Mouse (Mus musculus) CD4-positive helper T cell, adult 2 months (primary cell): ENCODE results near the gene Coro1a.
"Not testable (repeated sequence)": the region's sequence is repeated elsewhere in the genome, so short reads cannot be mapped to it uniquely, and the experiment has no call there.

Source experiments
- DNase-seq: peaks from one replicate; pipeline ENCODE4 v3.0.0-alpha.2; 2012; ENCODE audit warnings: low read depth, missing footprints, low spot score

The Coro1a gene

DNA sequence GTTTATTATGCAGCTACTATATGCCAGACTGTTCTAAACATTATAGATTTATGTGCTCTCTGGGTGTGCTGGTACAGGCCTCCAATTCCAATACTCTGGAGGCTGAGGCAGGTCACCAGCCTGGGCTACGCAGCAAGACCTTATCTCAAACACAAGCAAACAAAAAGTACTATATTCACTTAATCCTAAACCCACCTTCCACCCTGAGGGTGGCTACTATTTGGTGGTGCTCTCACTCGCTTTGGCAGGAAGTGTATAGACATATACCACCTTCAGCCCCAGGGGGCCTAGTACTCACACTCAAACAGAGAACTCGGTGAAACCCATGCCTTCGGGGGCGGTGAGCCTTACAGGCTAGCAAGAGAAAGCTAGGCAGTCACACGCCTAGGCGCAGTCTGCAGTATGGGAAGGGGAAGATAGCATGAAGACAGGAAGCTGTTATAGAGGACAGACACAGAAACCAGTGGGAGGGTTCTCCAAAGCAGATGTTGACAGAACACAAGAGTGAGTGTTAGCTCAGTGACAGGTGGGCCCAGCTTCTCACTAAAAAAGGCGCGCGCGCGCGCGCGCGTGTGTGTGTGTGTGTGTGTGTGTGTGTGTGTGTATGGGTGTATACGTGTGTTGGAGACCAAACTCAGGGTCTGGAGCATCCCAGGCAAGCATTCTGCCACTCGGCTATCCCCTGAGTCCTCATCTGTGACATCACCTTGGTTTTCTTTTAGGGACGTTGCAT, at the start of gene Coro1a:
Gene Coro1a (minus strand): TSS at position 346 of the 733 bp plus-strand sequence.
- DNase-seq = peak; percentile 78

DNA sequence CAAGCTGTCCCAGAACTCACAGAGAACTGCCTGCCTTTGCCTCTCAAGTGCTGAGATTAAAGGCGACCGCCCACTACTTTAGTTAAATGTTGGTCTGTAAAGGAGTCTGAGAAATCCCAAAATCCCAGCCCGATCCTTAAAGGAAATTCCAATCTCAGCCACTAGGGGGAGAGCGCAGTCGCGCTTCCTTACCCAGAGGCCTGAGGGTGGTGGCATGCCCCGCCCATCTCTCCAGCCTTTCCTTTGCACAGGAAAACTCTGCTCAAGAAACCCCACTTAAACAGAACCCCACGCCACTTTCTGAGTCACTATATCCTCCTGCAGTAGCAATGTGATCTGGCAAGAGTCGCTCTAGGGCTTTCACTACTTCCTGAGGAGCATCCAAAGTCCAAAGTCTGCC, 47.3 kb upstream of the Coro1a start:
- peak; percentile 72 for DNase-seq

DNA sequence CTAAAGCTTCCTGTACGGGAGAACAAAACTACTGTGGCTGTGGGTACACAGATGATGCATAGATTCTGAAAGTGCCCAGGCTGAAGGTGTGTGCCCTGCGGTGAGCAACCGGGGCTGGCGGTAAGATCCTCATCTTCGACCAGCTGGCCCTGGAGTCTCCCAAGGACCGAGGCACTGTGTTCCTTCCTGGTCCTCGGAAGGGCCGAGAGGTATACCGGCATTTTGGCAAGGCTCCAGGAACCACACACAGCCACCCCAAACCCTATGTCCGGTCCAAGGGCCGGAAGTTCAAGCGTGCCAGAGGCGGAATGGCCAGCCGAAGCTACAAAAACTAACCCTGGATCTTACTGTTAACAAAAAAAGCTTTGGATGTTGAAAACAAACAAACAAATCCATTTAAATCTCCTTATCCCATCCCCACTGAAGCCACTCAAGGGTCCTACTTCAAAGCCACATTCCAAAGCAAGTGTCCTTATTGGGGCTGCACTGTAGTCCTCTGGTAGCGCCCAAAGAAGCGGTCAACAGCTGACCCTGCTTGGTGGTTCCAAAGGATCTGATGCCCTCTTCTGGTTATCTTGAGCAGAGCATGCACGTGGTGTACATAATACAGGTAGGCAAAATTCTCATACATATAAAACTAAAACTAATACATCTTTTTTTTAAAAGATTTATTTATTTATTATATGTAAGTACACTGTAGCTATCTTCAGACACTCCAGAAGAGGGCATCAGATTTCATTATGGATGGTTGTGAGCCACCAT, 42.2 kb upstream of the Coro1a start:
- no peak for DNase-seq

DNA sequence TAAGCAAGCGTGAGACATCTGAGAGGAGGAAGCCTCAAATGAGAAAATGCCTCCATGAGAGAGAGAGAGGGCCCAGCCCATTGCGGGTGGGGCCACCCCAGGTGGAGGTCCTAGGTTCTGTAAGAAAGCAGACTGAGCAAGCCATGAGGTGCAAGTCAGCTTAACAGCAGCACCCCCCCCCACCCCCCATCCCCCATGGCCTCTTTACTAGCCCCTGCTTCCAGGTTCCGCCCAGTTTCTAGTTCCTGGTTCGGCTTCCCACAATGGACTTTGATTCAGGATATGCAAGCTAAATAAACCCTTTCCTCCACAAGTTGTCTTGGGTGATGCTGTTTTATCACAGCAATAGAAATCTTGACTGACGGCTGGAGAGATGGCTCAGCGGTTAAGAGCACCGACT, 41.2 kb upstream of the Coro1a start:
- DNase-seq = no peak

DNA sequence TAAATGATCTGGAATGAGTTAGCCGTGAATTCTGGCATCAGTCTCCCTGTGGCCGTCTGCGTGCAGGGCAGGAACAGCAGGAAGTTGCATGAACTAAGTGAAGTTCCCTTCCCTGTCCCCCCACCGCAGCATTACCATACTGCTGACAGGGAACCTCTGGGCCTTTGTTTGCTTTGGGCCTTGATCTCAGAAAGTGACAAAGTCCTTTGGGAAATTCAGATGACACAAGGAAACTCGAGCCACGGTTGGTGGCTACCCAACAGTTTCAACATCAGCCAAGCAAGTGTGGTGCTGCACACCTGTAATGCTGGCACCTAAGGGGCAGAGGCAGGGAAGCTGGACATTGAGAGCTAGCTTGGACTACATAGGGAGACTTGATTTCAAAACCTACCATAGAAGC, 39.2 kb upstream of the Coro1a start:
- DNase-seq = no peak

DNA sequence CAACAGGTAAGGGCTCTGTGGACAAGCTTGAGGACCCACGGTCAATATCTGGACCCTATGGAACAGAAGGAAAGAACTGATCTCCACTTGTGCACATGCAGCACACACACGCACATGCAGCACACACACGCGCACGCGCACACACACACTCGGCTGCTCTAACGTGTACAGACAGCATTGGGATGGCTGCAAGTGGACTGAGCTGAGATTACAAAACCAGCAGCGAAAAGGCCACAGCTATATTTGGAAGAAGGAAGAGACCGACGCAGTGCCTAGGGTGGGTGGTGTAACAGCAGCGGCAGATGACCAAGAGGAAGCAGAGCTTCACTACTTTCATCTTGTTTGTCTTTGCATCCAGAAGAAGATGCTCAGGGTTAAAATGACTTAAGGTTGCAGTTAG, 38.5 kb upstream of the Coro1a start:
- no peak for DNase-seq

DNA sequence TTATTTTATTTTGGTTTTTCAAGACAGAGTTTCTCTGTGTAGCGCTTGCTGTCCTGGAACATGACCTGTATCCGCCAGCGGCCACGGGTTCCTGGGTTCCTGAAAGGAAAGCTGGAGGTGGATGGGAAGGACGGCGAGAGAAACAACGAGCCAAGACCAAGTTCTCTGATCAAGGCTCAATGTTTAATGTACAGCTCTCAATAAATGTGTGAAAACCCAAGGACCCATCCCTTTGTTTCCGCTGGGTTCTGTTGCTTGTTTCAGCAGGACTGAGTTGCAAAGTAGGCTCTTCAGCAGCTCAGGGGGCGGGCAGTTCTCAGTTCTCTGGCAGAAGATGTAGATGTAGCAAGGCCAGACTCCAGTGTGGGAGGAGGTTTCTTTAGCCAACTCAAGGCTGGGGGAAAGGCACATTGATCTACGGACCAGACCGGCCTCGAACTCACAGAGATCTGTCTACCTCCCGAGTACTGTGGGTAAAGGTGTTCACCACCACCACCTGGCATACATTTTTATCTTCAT, 34.4 kb upstream of the Coro1a start:
- DNase-seq = no peak

DNA sequence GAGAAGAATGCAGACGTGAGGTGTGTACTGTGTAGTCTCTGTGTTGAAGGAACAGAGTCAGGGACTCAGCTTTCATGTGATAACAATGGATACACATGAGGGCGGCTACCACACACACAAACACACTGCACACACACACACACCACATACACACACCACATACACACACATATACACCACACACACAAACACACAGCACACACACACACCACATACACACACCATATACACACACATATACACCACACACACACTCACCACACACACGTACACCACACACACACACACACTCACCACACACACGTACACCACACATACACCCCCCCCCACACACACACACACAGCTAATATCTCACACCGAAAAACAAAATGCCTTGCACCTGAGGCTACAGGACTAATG, 33.9 kb upstream of the Coro1a start:
- DNase-seq = no peak

DNA sequence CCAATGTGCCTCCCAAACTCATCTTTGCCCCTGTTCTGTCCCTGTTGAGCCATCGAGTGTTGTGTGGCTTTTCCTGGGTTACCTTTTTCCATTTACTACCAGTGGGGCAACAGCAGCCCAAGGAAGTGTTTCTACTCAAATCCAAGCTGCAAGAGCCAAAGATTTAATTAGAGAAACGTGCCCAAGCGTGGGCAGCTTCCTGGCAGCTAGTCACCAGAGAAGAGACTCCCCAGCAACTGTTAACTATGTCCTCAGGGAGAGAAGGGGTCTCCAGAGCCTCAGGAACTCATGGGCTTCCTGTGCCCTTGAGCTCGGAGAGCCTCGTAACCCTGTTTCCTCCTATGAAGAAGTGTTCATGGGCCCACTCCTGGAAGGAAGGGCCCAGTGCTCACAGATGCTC, 33.4 kb upstream of the Coro1a start:
- no peak for DNase-seq

DNA sequence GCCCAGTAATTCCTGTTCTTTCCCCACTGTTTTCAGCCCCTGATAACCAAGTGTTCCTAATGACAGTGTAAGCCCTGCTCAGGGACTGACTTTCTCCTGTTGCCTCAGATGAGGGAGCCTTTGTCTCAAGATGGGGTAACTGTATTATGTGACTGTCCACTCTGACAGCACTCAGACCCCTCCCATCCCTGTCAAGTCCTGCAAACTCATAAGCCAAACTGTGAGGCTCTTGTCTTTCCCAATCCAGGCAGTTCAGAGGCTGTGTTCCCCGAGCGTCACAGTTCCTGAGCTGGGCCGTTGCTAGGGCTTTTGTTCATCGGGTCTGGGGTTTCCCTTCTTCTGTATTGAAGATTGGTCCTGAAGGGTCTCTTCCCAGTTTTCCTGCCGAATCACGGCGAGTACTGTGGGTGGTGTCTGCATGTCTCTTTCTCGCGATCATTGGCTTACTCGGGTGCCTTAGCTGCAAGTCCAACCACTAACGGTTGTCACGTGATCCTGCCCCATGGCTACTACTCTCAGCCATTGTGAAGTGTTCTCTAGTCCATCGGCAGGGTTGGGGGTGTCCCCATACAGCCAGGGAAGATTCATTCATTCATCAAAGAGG, 32.6 kb upstream of the Coro1a start:
- DNase-seq = no peak

DNA sequence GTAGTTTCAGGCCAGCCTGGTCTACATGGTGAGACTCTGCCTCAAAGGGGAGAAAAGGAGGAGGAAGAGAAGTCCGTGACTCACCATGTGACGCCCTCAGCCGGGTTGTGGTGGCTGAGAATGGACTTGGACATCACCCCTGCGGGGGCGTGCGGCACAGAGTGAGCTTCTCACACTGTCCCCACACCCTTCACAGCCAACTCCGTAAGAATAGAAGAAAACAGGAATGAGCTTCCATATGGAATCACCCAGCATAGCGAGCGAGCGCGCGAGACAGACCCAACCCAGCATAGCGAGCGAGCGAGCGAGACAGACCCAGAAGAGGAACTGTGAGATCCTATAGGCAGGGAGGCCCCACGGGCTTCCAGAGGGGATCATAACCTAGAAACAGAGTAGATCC, 32.0 kb upstream of the Coro1a start:
- DNase-seq = no peak

DNA sequence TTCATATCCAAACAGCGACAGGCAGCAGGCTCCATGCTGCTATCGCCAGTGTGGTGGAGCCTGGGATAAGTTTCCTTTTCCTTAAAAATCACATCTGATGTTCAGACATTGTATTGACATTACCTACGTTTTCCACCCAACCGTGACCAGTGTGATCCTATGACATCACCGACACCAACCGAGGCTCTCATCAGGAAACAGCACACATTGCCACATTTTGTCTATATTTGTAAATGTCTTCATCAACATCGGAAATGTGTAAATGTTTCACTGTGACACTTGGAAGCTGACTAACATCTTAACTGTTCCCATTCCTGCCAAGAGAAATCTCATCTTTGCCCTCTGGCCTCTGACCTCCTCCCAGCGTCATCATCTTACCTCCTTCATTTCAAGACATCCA, 28.5 kb upstream of the Coro1a start:
- DNase-seq = no peak

DNA sequence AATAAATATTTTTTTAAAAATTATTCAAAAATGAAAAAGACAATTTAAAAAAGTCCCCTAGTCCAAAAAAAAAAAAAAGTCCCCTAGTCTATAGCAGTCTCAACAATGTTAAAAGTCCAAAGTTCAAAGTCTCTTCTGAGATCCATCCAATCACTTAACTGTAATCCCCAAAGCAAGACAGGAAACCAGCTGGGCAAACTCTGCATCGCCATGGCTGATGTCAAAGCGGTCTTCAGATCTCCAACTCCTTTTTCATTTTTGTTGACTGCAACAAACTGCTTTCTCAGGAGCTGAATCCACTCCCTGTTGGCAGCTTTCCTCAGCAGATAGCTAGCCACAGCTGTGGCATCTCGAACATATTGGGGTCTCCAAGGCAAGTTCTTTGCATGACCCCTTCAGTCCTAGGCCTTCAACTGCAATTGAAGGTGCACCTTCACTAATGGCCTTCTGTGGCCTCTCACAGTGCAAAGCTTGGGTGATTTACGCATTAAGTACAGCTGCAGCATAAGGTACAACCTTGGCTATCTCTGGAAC, 22.7 kb upstream of the Coro1a start:
- not testable (repeated sequence) for DNase-seq

DNA sequence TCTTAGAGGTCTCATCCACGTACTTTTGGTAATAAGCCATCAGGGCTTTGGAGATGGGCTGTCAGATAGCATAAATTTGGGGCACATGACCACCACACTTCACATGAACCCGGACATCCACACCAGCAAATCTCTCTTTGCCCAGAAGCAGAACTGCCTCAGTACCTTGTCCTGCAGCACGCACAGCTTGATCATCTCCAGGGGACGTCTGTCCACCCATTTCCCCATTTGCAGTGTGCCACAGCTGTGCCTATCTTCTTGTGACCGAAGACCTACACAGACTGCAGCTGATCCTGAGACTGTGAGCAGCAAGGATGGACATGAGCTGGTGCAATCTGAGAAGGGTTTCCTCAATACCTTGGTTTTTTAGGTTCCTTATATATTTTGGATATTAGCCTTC, 18.1 kb upstream of the Coro1a start:
- DNase-seq = no peak

DNA sequence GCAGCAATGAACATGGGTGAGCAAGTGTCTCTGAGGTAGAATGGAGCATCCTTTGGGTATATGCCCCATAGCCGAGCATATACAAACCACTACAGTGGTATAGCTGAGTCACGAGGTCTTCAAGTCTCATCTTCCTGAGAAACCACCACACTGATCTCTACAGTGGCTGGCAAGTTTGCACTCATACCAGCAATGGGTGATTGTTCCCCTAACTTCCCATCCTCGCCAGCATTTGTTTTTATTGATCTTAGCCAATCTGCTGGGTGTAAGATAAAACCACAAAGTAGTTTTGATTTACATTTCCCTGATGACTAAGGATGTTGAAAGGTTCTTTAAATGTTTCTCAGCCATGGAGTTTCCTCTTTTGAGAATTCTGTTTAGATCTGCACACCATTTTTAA, 17.5 kb upstream of the Coro1a start:
- peak; percentile 43 for DNase-seq

DNA sequence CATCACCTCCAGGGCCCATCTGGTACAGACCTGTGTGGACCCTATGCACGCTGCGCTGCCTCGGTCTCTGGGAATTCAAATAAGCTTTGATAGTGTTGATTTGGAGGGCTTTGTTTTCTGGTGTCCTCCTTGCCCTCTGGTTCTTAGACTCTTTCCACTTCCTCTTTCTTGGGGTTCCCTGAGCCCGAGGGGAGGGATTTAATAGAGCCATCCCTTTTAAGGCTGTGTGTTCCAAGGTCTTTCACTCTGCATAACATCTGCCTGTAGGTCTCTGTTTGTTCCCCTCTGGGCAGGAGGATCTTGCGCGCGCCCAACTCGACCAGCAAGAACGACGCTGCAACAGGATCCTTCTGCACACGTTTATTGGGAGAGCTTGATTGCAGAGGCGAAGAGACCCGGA, 14.0 kb upstream of the Coro1a start:
- no peak for DNase-seq

DNA sequence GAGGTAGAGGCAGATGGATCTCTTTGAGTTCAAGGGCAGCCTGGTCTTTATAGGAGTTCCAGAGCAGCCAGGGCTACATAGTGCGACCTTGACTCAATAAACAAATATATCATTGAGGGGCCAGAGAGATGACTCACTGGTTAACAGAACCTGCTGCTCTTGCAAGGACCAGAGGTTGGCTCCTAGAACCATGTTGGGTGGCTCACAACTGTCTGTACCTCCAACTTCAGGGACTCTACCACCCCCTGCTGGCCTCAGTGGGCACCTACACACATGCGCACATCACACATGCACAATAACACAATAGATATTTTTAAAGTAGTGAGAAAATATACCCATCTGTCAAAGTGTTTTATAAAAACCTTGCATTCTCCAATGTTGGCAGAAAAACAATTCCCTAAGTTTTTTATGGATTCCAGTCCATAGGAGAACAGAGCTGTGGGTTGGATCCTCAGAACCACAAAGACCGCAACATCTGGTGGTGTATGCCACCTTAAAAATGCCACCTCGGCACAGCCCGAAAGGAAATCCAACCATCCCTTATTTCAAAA, 11.3 kb upstream of the Coro1a start:
- DNase-seq = peak; percentile 39

DNA sequence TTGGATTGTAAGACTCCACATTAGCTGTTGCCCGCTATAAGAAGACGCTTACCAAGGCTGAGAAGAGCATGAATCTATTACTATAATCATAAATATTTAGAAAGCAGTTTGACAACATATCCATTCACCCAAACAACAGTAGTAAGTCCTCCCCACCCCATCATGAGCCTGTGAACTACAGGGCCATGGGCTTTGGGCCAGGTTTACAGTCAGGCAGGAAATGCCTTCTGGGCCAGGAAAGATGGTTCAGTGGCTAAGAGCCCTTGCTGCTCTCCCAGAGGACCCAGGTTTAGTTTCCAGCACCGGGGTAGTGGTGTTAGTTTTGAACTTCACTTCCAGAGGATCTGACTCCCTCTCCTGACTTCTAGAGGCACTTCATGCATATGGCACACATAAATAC, 10.0 kb upstream of the Coro1a start:
- DNase-seq = no peak

DNA sequence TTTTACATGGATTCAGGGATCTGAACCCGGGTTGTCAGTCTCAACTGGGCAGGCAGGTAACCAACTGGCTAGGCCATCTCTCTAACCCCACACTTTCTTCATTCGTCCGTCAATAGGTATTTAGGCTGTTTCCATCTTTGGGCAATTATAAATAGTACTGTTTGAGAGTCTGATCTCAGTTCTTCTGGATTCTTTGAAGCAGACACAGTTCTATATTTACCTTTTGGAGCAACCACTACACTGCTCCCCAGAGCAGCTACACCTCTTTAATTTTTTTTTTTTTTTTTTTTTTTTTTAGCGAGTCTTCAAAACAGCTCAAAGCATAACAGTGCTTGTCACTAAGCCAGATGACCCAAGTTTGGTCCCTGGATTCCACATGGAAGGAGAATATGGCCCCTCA, 8.1 kb upstream of the Coro1a start:
- no peak for DNase-seq

DNA sequence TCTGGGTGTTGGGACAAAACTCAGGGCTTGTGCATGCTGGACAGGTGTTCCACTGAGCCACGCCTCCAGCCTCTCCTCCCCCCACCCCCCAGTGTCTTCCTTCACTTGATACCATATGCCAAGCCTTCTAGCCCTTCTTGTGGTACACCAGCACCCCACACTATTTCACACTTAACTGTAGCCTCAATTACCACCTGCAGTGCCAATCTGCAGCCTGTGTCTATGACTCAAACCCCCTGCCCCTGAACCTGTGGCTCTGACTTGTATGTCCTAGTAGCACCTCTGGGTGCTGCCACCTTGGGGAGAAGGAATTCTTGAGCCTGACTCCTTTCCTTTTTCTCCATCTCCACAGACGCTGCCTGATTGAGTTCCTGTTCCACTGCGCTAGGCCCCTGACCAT, 4.3 kb upstream of the Coro1a start:
- no peak for DNase-seq

DNA sequence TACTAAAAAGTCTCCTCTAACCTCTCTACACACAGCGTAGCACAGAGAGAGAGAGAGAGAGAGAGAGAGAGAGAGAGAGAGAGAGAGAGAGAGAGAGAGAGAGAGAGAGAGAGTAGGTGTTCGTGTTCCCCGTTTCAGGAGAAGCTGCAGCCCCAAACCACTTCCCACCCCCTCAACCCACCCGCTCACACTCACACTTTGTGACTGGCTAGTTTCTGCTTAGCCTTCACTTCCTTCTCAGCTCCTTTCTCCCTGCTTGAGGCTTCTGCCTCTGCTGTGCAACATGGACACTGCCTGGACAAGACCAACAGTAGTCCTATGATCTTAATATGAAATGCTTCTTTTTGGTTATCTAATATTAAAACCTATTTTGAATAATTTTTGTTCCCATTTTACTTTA, 2.7 kb upstream of the Coro1a start:
- DNase-seq = peak; percentile 24
